Mouse (Mus musculus): ENCODE measurements around the gene Defb21. TPM values are rescaled to one million over a fixed set of nuclear protein-coding genes. Genes with fewer than 3 reads are reported as not detected.

Gene Defb21
- polyA plus RNA-seq, 1 experiment from 2014 or later: not detected

- H3K4me1 ChIP-seq (replicated peaks; ENCODE audit: insufficient read depth, low read length): 0 out of 2 replicates have a peak, but pooled peaks cover 6% of the 10 kb centered on the region
- H3K4me3 ChIP-seq (replicated peaks; ENCODE audit: low read depth, low read length): no peak overlapping the region
- ATAC-seq (replicated peaks; ENCODE audit: low FRiP score, low read depth): no peak
- no peaks in the 10 kb centered on the region for H3K36me3 ChIP-seq (ENCODE audit: insufficient read depth, low read length)
- H3K27ac ChIP-seq: no peak overlapping the region
- H3K9ac ChIP-seq (ENCODE audit: low read depth, low read length): no peak overlapping the region
- 71% methylated on average over 5 of the region's 5 CpGs for WGBS
- no peaks in the 10 kb centered on the region for H3K9me3 ChIP-seq (replicated peaks; ENCODE audit: low read length)
- DNase-seq (ENCODE audit: low spot score): no peak
- no peak for TF ChIP-seq CTCF (IDR thresholded peaks at IDR 0.05; ENCODE audit: low read depth)
- H3K4me2 ChIP-seq (ENCODE audit: low read length): no peak overlapping the region
- no peaks in the 10 kb centered on the region for H3K27me3 ChIP-seq (ENCODE audit: insufficient read depth, low read length)
Measured at GRCm38 (mm10) chr2:152548124-152548523, 24.4 kb upstream of the Defb21 start.

GRCm38 (mm10) chr2:152553774-152554423, 18.6 kb upstream of the Defb21 start:
- Histone ChIP-seq H3K4me2 (ENCODE audit: low read length) (peak overlapping the region; percentile 30), H3K36me3 (ENCODE audit: insufficient read depth, low read length) (no peaks in the 10 kb centered on the region), H3K27me3 (ENCODE audit: insufficient read depth, low read length) (no peaks in the 10 kb centered on the region), H3K9me3 (replicated peaks; ENCODE audit: low read length) (no peaks in the 10 kb centered on the region), H3K27ac (peak overlapping the region; percentile 63), H3K4me1 (replicated peaks; ENCODE audit: insufficient read depth, low read length) (peaks cover 5% of the 10 kb centered on the region; the same call in 1 of the 2 replicates), H3K9ac (ENCODE audit: low read depth, low read length) (no peak overlapping the region), H3K4me3 (replicated peaks; ENCODE audit: low read depth, low read length) (no peak overlapping the region)
- ATAC-seq (replicated peaks; ENCODE audit: low FRiP score, low read depth) (no peak), DNase-seq (ENCODE audit: low spot score) (peak; percentile 86)
- TF ChIP-seq CTCF (IDR thresholded peaks at IDR 0.05; ENCODE audit: low read depth): peak; percentile 84
- 9% methylated on average over 16 of the region's 16 CpGs for WGBS

DNA sequence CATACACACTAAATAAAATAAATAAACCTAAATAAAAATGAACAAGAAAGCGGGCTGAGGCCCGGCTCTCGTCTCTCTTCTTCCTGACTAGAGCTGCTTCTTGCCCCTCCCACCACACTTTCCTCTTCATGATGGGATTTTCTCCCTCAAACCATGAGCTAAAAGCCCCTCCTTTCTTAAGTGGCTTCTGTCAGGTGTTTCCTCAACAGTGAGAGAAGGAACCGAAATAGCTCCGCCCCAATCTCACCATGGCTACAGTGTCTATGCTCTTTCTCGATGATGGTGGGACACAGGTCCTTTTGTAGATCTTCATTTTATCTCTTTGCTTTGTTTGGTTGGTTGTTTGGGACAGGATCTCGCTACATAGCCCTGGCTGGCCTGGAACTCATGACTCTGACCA, 15.9 kb upstream of the Defb21 start:
- ATAC-seq (replicated peaks; ENCODE audit: low FRiP score, low read depth) (no peak), DNase-seq (ENCODE audit: low spot score) (no peak)
- Histone ChIP-seq H3K4me1 (replicated peaks; ENCODE audit: insufficient read depth, low read length) (peaks cover 5% of the 10 kb centered on the region; the same call in 1 of the 2 replicates), H3K27me3 (ENCODE audit: insufficient read depth, low read length) (no peaks in the 10 kb centered on the region), H3K4me3 (replicated peaks; ENCODE audit: low read depth, low read length) (no peak overlapping the region), H3K36me3 (ENCODE audit: insufficient read depth, low read length) (no peaks in the 10 kb centered on the region), H3K4me2 (ENCODE audit: low read length) (no peak overlapping the region), H3K27ac (no peak overlapping the region), H3K9me3 (replicated peaks; ENCODE audit: low read length) (no peaks in the 10 kb centered on the region), H3K9ac (ENCODE audit: low read depth, low read length) (no peak overlapping the region)
- TF ChIP-seq CTCF (IDR thresholded peaks at IDR 0.05; ENCODE audit: low read depth): no peak
- WGBS: 88% methylated on average over 7 of the region's 7 CpGs

- H3K4me3 ChIP-seq (replicated peaks; ENCODE audit: low read depth, low read length): no peak within 1 kb of the TSS
- no peaks in the 10 kb centered on the region for H3K4me1 ChIP-seq (replicated peaks; ENCODE audit: insufficient read depth, low read length)
- no peaks in the 10 kb centered on the region for H3K27me3 ChIP-seq (ENCODE audit: insufficient read depth, low read length)
- no peaks in the 10 kb centered on the region for H3K36me3 ChIP-seq (ENCODE audit: insufficient read depth, low read length)
- H3K4me2 ChIP-seq (ENCODE audit: low read length): no peak within 1 kb of the TSS
- no peak within 1 kb of the TSS for H3K9ac ChIP-seq (ENCODE audit: low read depth, low read length)
- H3K9me3 ChIP-seq (replicated peaks; ENCODE audit: low read length): no peaks in the 10 kb centered on the region
- DNase-seq (ENCODE audit: low spot score): no peak
- peak within 1 kb of the TSS; percentile 20 for H3K27ac ChIP-seq
- TF ChIP-seq CTCF (IDR thresholded peaks at IDR 0.05; ENCODE audit: low read depth): no peak
- ATAC-seq (replicated peaks; ENCODE audit: low FRiP score, low read depth): no peak
- WGBS: 80% methylated on average over 5 of the region's 5 CpGs
Measured at GRCm38 (mm10) chr2:152569038-152569437, 3.5 kb upstream of the Defb21 start, which contains the start of gene Gm17416. Gene Gm17416 (plus strand): TSS chr2:152569338.

- 62% methylated on average over 4 of the region's 4 CpGs for WGBS
- Histone ChIP-seq H3K27ac (peak overlapping the region; percentile 20), H3K9me3 (replicated peaks; ENCODE audit: low read length) (no peaks in the 10 kb centered on the region), H3K4me1 (replicated peaks; ENCODE audit: insufficient read depth, low read length) (no peaks in the 10 kb centered on the region), H3K4me3 (replicated peaks; ENCODE audit: low read depth, low read length) (no peak overlapping the region), H3K4me2 (ENCODE audit: low read length) (no peak overlapping the region), H3K9ac (ENCODE audit: low read depth, low read length) (no peak overlapping the region), H3K36me3 (ENCODE audit: insufficient read depth, low read length) (no peaks in the 10 kb centered on the region), H3K27me3 (ENCODE audit: insufficient read depth, low read length) (no peaks in the 10 kb centered on the region)
- ATAC-seq (replicated peaks; ENCODE audit: low FRiP score, low read depth) (peak; percentile 17; the same call in 1 of the 2 replicates), DNase-seq (ENCODE audit: low spot score) (no peak)
- TF ChIP-seq CTCF (IDR thresholded peaks at IDR 0.05; ENCODE audit: low read depth): no peak
Measured at GRCm38 (mm10) chr2:152569881-152570280, 2.7 kb upstream of the Defb21 start.

- Histone ChIP-seq H3K4me3 (replicated peaks; ENCODE audit: low read depth, low read length) (no peak overlapping the region), H3K4me1 (replicated peaks; ENCODE audit: insufficient read depth, low read length) (no peaks in the 10 kb centered on the region), H3K9me3 (replicated peaks; ENCODE audit: low read length) (no peaks in the 10 kb centered on the region), H3K27ac (peak overlapping the region; percentile 27), H3K36me3 (ENCODE audit: insufficient read depth, low read length) (no peaks in the 10 kb centered on the region), H3K27me3 (ENCODE audit: insufficient read depth, low read length) (no peaks in the 10 kb centered on the region), H3K4me2 (ENCODE audit: low read length) (no peak overlapping the region), H3K9ac (ENCODE audit: low read depth, low read length) (no peak overlapping the region)
- DNase-seq (ENCODE audit: low spot score): peak; percentile 43
- ATAC-seq (replicated peaks; ENCODE audit: low FRiP score, low read depth): peak; percentile 75
- WGBS: 64% methylated on average over 6 of the region's 6 CpGs
- no peak for TF ChIP-seq CTCF (IDR thresholded peaks at IDR 0.05; ENCODE audit: low read depth)
Measured at GRCm38 (mm10) chr2:152570313-152570712, 2.2 kb upstream of the Defb21 start.
